Mouse (Mus musculus): ENCODE measurements around the gene Suclg1. TPM values are rescaled to one million over a fixed set of nuclear protein-coding genes. Genes with fewer than 3 reads are reported as not detected.

The Suclg1 gene
- polyA plus RNA-seq, 1 experiment from 2014 or later, result 154 TPM

DNA sequence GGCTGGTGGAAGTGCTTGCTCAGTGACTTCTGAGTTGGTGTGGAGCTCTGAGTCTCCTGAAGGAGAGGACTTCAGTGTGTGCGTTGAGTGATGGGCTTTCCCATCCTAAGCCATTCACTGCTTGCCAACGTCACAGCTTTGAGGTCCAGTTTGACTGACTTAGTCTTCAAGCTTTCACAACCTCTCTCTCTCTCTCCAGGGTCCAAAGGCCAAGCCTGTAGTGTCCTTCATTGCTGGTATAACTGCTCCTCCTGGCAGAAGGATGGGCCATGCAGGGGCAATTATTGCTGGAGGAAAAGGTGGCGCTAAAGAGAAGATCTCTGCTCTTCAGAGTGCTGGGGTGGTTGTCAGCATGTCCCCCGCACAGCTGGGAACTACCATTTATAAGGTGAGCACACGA, 26.8 kb downstream of the Suclg1 start:
- H3K4me1 ChIP-seq (replicated peaks), result no peaks in the 10 kb centered on the region
- H3K4me3 ChIP-seq (replicated peaks), result no peak overlapping the region
- H3K36me3 ChIP-seq, result peaks cover 78% of the 10 kb centered on the region
- no peaks in the 10 kb centered on the region for H3K9me3 ChIP-seq
- no peak overlapping the region for H3K9ac ChIP-seq (replicated peaks)
- no peak for ATAC-seq (ENCODE audit: insufficient number of reproducible peaks, insufficient read depth, low FRiP score, low TSS enrichment, low read depth)
- no peaks in the 10 kb centered on the region for H3K27me3 ChIP-seq
- no peak overlapping the region for H3K27ac ChIP-seq
- 85% methylated on average over 5 of the region's 5 CpGs for WGBS
- no peak overlapping the region for H3K4me2 ChIP-seq

DNA sequence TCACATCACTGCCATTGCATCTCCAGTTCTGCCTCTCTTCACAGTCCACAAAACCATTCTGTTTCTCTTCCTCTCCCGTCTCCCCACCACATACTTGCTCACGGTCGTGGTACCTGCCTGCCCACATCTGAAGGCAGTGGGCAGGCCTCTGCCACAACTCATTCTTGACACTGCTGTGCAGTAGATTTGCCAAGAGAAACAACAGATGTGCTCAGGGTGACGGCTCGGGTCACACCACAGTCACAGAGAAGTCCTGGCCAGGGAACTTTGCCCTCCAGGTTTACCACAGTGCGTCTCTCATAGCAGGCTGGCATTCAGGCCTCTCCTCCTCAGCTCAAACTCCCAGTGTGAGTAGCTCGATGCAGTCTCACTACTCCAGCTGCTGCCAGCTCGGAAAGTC, 31.5 kb downstream of the Suclg1 start:
- Histone ChIP-seq H3K9me3 (no peaks in the 10 kb centered on the region), H3K4me3 (replicated peaks) (no peak overlapping the region), H3K27me3 (no peaks in the 10 kb centered on the region), H3K4me1 (replicated peaks) (no peaks in the 10 kb centered on the region), H3K4me2 (no peak overlapping the region), H3K9ac (replicated peaks) (no peak overlapping the region), H3K27ac (no peak overlapping the region), H3K36me3 (peaks cover 35% of the 10 kb centered on the region)
- 68% methylated on average over 8 of the region's 8 CpGs for WGBS
- ATAC-seq (ENCODE audit: insufficient number of reproducible peaks, insufficient read depth, low FRiP score, low TSS enrichment, low read depth), result no peak

DNA sequence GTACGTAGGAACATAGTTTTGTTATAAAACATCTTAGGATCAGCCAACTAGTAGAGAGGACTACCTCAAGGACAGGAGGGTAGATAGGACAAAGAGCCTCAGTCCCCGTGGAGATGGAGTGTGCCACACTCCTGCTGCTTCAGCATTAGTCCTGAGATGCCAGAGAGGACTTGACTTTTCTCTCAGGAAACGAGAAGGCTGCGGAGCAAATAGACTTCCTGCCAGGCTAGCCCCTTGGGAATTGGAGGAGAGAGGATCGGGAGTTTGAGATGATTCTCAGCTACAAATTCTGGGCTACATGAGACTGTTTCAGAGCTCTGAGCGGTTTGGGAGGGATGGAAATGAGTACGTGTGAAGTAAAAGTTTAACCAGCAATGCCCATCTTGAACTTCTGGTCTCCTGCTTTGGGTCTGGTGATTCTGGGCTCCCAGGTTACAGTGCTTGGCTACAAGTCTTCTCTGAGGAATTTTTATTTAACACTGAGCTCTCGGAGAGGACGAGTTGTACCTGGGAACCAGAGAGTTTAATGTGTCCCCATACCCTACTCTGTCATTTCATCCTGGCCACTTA, 32.4 kb downstream of the Suclg1 start:
- H3K27ac ChIP-seq, result no peak overlapping the region
- H3K9me3 ChIP-seq, result no peaks in the 10 kb centered on the region
- no peak overlapping the region for H3K9ac ChIP-seq (replicated peaks)
- H3K4me2 ChIP-seq, result no peak overlapping the region
- 80% methylated on average over 9 of the region's 9 CpGs for WGBS
- no peak overlapping the region for H3K4me3 ChIP-seq (replicated peaks)
- no peak for ATAC-seq (ENCODE audit: insufficient number of reproducible peaks, insufficient read depth, low FRiP score, low TSS enrichment, low read depth)
- H3K4me1 ChIP-seq (replicated peaks), result no peaks in the 10 kb centered on the region
- peaks cover 25% of the 10 kb centered on the region for H3K36me3 ChIP-seq
- no peaks in the 10 kb centered on the region for H3K27me3 ChIP-seq

DNA sequence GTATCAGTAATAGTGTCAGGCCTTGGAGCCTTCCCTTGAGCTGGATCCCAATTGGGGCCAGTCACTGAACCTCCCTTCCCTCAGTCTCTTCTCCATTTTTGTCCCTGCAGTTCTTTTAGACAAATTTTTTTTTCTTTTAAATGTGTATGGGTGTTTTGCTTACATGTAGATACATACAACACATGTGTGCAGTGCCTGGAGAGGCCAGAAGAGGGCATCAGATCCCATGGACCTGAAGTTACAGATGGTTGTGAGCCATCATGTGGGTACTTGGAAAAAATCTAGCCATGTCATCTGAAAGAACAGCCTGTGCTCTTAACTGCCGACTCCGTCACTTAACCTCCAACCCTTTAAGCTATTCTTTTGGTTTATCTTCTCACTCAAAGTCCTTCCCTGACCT, 38.1 kb downstream of the Suclg1 start:
- Histone ChIP-seq H3K4me3 (replicated peaks) (no peak overlapping the region), H3K27me3 (no peaks in the 10 kb centered on the region), H3K4me2 (no peak overlapping the region), H3K9me3 (no peaks in the 10 kb centered on the region), H3K4me1 (replicated peaks) (no peaks in the 10 kb centered on the region), H3K9ac (replicated peaks) (no peak overlapping the region), H3K27ac (no peak overlapping the region), H3K36me3 (no peaks in the 10 kb centered on the region)
- ATAC-seq (ENCODE audit: insufficient number of reproducible peaks, insufficient read depth, low FRiP score, low TSS enrichment, low read depth), result no peak
- WGBS, result 90% methylated on average over 2 of the region's 2 CpGs

DNA sequence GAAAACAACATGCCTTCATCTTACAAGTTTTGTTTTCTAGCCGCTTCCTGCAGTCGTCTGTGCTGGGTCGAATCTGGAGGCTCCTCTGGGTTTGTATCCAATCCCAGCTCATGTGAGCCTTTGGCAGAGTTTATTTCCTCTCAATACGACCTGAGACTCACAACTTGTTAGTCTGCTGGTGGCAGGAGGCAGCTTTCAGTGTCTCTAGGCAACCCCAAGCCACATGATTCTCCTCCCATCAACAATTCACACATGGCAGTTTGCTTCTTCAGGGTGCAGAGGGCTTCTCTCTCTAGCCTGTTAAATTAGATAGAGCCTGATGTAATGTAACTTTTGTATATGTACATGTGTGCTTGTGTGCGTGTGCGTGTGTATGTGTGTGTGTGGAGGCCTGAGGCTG, 58.7 kb downstream of the Suclg1 start:
- Histone ChIP-seq H3K9ac (replicated peaks) (no peak overlapping the region), H3K27ac (no peak overlapping the region), H3K27me3 (no peaks in the 10 kb centered on the region), H3K36me3 (no peaks in the 10 kb centered on the region), H3K4me2 (no peak overlapping the region), H3K9me3 (no peaks in the 10 kb centered on the region), H3K4me1 (replicated peaks) (no peaks in the 10 kb centered on the region), H3K4me3 (replicated peaks) (no peak overlapping the region)
- ATAC-seq (ENCODE audit: insufficient number of reproducible peaks, insufficient read depth, low FRiP score, low TSS enrichment, low read depth), result no peak
- 60% methylated on average over 6 of the region's 6 CpGs for WGBS

DNA sequence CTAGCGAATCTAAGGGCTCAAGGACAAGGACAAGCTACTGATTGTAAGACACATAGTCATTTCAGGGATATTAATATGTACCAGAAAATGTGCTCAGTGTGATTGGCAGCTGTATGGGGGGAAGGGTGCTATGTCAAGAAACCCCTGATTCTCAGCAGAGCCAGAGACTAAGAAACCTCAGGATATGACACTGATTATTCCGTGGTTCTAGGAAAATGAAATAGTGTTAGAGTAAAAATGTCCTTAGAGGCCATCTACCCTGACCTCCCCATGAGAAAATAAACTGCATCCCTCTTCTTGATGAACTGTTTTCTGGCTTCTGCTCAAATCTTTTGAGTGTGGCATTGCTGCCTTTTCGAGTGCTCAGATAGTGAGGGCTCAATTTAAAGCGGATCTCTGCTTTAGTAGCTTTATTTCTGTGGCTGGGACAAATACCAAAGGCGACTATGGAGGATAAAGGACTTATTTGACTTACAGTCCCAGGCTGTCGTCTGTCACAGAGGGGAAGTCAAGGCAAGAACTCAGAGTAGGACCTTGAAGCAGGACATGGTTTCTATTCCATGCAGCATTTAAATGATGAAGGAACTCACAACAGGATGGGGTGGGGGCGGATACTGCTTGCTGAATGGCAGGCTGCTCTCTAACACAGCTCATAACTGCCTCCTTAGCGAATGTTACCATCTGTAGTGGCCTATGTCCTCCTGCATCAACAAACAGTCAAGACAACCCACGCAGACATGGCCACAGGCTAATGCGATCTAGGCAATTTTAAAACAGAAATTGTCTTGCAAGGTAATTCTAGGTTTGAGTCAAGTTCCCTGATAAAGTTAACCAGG, 60.7 kb downstream of the Suclg1 start:
- ATAC-seq (ENCODE audit: insufficient number of reproducible peaks, insufficient read depth, low FRiP score, low TSS enrichment, low read depth), result no peak
- H3K9me3 ChIP-seq, result no peaks in the 10 kb centered on the region
- 82% methylated on average over 10 of the region's 10 CpGs for WGBS
- H3K9ac ChIP-seq (replicated peaks), result no peak overlapping the region
- no peaks in the 10 kb centered on the region for H3K36me3 ChIP-seq
- no peak overlapping the region for H3K4me3 ChIP-seq (replicated peaks)
- no peak overlapping the region for H3K27ac ChIP-seq
- peaks cover under 1% of the 10 kb centered on the region; the same call in 1 of the 2 replicates for H3K4me1 ChIP-seq (replicated peaks)
- no peak overlapping the region for H3K4me2 ChIP-seq
- no peaks in the 10 kb centered on the region for H3K27me3 ChIP-seq

DNA sequence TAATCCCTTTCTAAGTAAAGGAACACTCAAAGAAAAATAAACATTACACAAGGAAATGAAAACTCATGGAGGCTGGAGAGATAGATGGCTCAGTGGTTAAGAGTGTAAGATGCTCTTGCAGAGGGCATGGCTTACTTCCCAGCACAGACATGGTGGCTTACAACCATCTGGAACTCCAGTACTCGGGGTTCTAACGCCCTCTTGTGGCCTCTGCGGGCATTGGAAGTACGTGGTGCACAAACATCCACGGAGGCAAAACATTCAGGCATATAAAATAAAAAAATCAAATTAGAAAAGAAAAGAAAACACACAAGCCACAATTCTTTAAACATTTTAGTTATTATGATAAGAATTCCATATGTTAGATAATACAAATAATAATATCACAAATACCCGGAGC, 63.2 kb downstream of the Suclg1 start:
- Histone ChIP-seq H3K9ac (replicated peaks) (no peak overlapping the region), H3K36me3 (no peaks in the 10 kb centered on the region), H3K27me3 (no peaks in the 10 kb centered on the region), H3K27ac (no peak overlapping the region), H3K4me1 (replicated peaks) (peaks cover 7% of the 10 kb centered on the region; the same call in 1 of the 2 replicates), H3K4me2 (no peak overlapping the region), H3K9me3 (no peaks in the 10 kb centered on the region), H3K4me3 (replicated peaks) (no peak overlapping the region)
- whole genome bisulfite sequencing, result 73% methylated on average over 6 of the region's 6 CpGs
- no peak for ATAC-seq (ENCODE audit: insufficient number of reproducible peaks, insufficient read depth, low FRiP score, low TSS enrichment, low read depth)

DNA sequence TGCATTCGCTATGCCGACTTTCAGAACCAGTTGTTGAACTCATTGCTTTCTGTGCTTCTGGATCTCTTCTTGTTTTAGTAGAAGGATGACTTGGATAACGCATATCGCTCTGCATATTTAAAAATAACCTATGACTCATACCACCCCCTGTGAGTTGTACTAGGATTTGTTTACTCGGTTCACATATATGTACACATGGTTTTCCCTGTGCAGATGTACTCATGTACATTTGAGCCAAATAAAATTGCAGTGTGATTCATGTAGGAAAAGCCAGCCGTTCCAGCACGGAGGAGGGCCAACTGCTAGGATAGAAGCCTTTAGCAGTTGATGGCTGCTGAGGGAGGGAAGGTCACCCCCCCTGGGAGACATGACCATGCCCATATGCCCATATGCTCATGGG, 63.6 kb downstream of the Suclg1 start:
- Histone ChIP-seq H3K4me1 (replicated peaks) (peaks cover 7% of the 10 kb centered on the region; the same call in 1 of the 2 replicates), H3K36me3 (no peaks in the 10 kb centered on the region), H3K9ac (replicated peaks) (no peak overlapping the region), H3K27ac (no peak overlapping the region), H3K4me3 (replicated peaks) (no peak overlapping the region), H3K4me2 (no peak overlapping the region), H3K27me3 (no peaks in the 10 kb centered on the region), H3K9me3 (no peaks in the 10 kb centered on the region)
- WGBS, result 95% methylated on average over 7 of the region's 7 CpGs
- no peak for ATAC-seq (ENCODE audit: insufficient number of reproducible peaks, insufficient read depth, low FRiP score, low TSS enrichment, low read depth)

DNA sequence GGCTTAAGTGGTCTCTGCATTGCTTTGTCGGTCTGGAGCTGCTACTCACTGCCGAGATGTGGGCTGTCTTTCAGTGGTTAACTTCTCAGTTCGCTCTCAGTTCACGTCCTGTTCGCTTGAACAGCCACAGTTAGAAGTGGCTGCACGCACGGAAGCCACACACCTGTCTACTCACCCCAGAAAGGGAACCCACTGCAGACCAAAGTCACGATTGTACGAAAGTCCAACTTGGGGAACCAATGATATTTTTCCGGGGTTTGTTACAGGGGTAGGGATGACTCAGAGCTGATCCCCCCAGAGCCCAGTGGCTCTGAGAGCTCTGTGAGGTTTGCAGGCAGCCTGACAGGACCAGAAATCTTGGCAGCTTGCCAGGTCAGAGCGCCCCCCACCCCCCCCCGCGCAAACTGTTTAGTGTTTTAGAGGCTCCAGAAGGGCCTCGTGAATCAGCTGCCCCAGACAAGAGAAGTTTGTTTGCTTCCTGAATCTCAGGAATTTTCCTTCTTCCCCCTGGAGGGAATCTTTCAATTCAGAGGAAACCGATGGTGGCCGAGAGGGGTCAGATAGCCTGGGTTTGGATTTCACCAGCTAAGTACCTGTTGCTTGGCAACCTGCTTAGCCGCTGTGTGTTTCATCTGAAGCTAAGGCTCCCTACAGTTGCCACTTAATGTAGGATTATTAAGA, 66.9 kb downstream of the Suclg1 start:
- no peaks in the 10 kb centered on the region for H3K9me3 ChIP-seq
- peak overlapping the region; percentile 60 for H3K9ac ChIP-seq (replicated peaks)
- H3K36me3 ChIP-seq, result no peaks in the 10 kb centered on the region
- no peaks in the 10 kb centered on the region for H3K27me3 ChIP-seq
- H3K27ac ChIP-seq, result peak overlapping the region; percentile 75
- H3K4me2 ChIP-seq, result peak overlapping the region; percentile 64
- peak; percentile 80 for ATAC-seq (ENCODE audit: insufficient number of reproducible peaks, insufficient read depth, low FRiP score, low TSS enrichment, low read depth)
- peak overlapping the region; percentile 47 for H3K4me3 ChIP-seq (replicated peaks)
- H3K4me1 ChIP-seq (replicated peaks), result peaks cover 7% of the 10 kb centered on the region; the same call in 1 of the 2 replicates
- WGBS, result under 1% methylated on average over 17 of the region's 17 CpGs

DNA sequence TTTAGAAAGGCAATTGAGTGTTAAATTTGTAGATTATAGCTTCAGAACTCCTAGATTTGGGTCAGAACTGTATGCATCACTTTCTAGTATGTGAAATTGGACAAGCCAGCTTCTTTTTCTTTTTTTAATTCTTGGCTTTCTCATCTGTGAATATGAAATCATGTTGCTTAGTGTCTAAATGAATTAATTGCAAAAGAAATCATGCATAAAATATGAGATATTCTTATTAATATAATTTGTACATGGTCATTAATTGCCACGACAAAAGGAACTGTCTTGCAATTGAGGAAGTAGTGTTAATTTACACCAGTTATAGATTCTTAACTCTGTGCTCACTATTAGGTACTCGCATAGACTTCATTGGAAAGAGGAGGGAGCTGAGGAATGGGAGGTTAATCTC, 74.1 kb downstream of the Suclg1 start:
- 85% methylated on average over 2 of the region's 2 CpGs for WGBS
- no peak for ATAC-seq (ENCODE audit: insufficient number of reproducible peaks, insufficient read depth, low FRiP score, low TSS enrichment, low read depth)

More for the DNA sequence above, 74.1 kb downstream of the Suclg1 start:
- Histone ChIP-seq H3K4me3 (replicated peaks) (no peak overlapping the region), H3K4me2 (no peak overlapping the region), H3K27me3 (no peaks in the 10 kb centered on the region), H3K36me3 (no peaks in the 10 kb centered on the region), H3K9ac (replicated peaks) (no peak overlapping the region), H3K9me3 (no peaks in the 10 kb centered on the region), H3K27ac (no peak overlapping the region), H3K4me1 (replicated peaks) (no peaks in the 10 kb centered on the region)

All from limb, embryonic 12.5 days (tissue).